Mouse (Mus musculus) lung, embryonic 14.5 days (tissue): ENCODE measurements at regions not wholly inside any gene's neighbourhood (a gene's known extent, or its start where the extent isn't known, plus 50 kb on each side); places are given as distances from the start of the nearest gene placed in this dataset.

ENCODE experiments used
- ATAC-seq: fragments of 200-750 bp; cut with Nextera tagmentation; 2 replicates; pipeline ENCODE4 v1.8.0; 2017; ENCODE audit warnings: mild to moderate bottlenecking, moderate TSS enrichment, moderate library complexity; ENCODE audit not compliant: insufficient read depth
- DNase-seq: peaks from one replicate; pipeline ENCODE4 v3.0.0-alpha.2; 2015
- H3K27ac ChIP-seq: fragments of 300-500 bp; sonication (generic); 2 replicates; pipeline ENCODE4 v1.5.1; 2014; ENCODE audit warnings: low read depth, mild to moderate bottlenecking, moderate library complexity
- H3K27me3 ChIP-seq: fragments of 300-500 bp; sonication (generic); 2 replicates; pipeline ENCODE4 v1.6.1; 2014; ENCODE audit warnings: low read length, control low read depth; ENCODE audit not compliant: insufficient read depth
- H3K36me3 ChIP-seq: fragments of 300-500 bp; sonication (generic); 2 replicates; pipeline ENCODE4 v1.6.1; 2014; ENCODE audit warnings: control low read depth; ENCODE audit not compliant: insufficient read depth
- H3K4me1 ChIP-seq: fragments of 300-500 bp; sonication (generic); 2 replicates; pipeline ENCODE4 v1.6.1; 2014; ENCODE audit warnings: antibody characterized with exemption, control low read depth; ENCODE audit not compliant: insufficient read depth
- H3K4me2 ChIP-seq: fragments of 300-500 bp; sonication (generic); 2 replicates; pipeline ENCODE4 v1.6.1; 2014; ENCODE audit warnings: mild to moderate bottlenecking
- H3K4me3 ChIP-seq: fragments of 300-500 bp; sonication (generic); 2 replicates; pipeline ENCODE4 v1.5.1; 2014; ENCODE audit warnings: low read depth, low read length
- H3K9ac ChIP-seq: fragments of 300-500 bp; sonication (generic); 2 replicates; pipeline ENCODE4 v1.6.1; 2014
- H3K9me3 ChIP-seq: fragments of 300-500 bp; sonication (generic); 2 replicates; pipeline ENCODE4 v1.6.1; 2016; ENCODE audit warnings: low read depth, low read length, control low read depth
- CTCF ChIP-seq: IDR thresholded peaks from 2 replicates; pipeline ENCODE4 v1.5.1; 2016; ENCODE audit warnings: antibody characterized with exemption, low read depth
- WGBS: fragments of 180-500 bp; shearing (Covaris S2); extraction: QIAGEN DNeasy Blood & Tissue Kit; methylation state at CpG from one replicate; pipeline ENCODE4 v1.1.7; 2014; 5-methylcytosine and 5-hydroxymethylcytosine counted together

GRCm38 (mm10) chr15:65193654-65194053, 178.9 kb upstream of the Gm21961 start:
- no peaks in the 10 kb centered on the region for H3K27me3 ChIP-seq
- ATAC-seq (no peak), DNase-seq (peak; percentile 4)
- no peaks in the 10 kb centered on the region for H3K4me1 ChIP-seq
- no peak overlapping the region for H3K4me2 ChIP-seq
- TF ChIP-seq CTCF: 0 out of 2 replicates have a peak, but pooled peaks have one; percentile 6
- no peak overlapping the region for H3K4me3 ChIP-seq
- WGBS: 92% methylated on average over 1 of the region's 1 CpGs
- H3K27ac ChIP-seq: no peak overlapping the region
- no peaks in the 10 kb centered on the region for H3K9me3 ChIP-seq
- no peak overlapping the region for H3K9ac ChIP-seq
- H3K36me3 ChIP-seq: no peaks in the 10 kb centered on the region
